Mouse (Mus musculus) lung, adult 2 months (tissue): ENCODE results near the gene Saal1.

Experiments used
- CTCF ChIP-seq: fragments of 200-500 bp; IDR thresholded peaks from 2 replicates; pipeline ENCODE4 v1.5.1; 2011; ENCODE audit warnings: mild to moderate bottlenecking, low read length, control low read depth; ENCODE audit not compliant: insufficient read depth
- POLR2A ChIP-seq: fragments of 200-500 bp; IDR thresholded peaks from 2 replicates; pipeline ENCODE4 v1.6.1; 2011; ENCODE audit warnings: low read depth, mild to moderate bottlenecking, control low read depth, low read length, borderline replicate concordance; ENCODE audit errors: extremely low read depth

DNA sequence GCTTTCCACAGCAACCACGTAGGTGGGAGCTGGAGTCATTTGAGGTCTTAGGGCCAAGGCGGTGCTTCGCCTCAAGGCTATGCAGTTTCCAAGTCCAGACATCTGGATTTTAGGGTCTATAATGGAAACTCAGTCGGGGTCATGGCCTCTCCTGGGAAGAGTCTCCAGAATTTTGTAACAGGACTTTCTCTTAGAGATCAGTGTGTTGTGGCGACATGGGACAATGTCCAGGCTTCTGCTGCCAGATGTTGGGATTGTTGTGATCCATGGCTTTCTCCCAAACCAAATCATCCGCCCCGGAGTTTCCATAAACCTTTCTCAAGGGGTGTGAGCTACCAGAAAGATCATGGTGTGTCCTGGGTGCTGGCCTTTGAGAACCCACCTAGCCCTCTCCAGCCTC is 35.9 kb upstream of the Saal1 start:
- TF ChIP-seq POLR2A (no peak), CTCF (no peak)
